Mouse (Mus musculus) neural tube, embryonic 10.5 days (tissue): ENCODE data around the gene Ccdc88c.

Experiments
- DNase-seq: peaks from one replicate; pipeline ENCODE4 v3.0.0-alpha.2; 2017; ENCODE audit warnings: low spot score; ENCODE audit errors: extremely low spot score

The Ccdc88c gene

DNA sequence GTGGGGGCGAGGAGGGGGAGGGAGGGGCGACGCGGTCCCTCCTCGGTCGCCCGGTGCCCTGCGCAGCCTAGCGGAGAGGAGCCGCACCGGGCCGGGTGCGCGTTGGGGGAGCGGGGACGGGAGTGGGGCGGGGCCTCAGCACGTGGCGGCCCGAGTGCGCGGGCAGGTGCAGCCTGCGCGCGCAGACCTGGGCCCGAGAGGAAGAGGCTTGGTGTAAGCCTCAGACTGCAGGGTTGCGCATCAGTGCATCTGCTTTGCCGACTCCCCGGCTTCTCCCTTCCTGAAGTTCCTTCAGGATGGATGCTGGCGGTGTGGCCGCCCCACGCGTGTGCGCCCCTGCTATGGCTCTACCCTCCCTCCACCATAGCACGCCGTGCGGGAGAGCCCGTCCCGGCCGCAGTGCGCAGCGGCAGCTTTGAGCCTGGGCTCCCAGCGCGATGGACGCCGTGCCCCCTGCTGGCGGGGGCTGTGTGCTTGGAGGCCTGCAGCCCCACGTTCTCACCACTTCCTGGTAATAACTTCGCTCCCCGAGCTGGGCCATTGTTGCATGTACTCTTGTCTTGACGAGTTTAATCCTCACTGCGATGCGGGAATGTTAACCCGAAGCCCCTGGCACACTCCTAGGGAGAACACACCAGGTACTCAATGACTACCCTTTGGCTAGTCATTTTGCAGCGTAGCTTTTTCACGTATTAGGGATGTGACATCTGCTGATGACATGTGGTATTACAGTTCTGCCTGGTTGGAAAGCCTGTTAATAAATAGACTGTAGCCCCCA lies at the start of gene Ccdc88c:
Ccdc88c (minus strand) TSS at position 103 of the 778 bp plus-strand sequence.
- peak; percentile 90 for DNase-seq

DNA sequence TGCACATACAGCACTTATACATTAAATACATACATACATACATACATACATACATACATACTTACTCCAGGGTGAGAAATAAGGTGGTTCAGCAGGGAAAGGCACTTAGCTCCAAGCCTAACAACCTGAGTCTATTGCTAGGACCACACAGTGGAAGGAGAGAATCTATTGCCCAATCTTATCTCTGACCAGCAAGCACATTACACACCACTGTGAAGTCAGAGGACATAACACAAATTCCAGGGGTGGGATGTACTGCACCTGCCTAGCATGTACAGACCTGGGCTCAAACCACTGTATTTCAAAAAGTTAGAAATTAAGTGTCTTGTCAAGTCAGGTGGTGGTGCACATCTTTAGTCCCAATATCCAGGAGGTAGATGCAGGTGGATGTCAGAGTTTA lies 49.1 kb upstream of the Ccdc88c start:
- no peak for DNase-seq

DNA sequence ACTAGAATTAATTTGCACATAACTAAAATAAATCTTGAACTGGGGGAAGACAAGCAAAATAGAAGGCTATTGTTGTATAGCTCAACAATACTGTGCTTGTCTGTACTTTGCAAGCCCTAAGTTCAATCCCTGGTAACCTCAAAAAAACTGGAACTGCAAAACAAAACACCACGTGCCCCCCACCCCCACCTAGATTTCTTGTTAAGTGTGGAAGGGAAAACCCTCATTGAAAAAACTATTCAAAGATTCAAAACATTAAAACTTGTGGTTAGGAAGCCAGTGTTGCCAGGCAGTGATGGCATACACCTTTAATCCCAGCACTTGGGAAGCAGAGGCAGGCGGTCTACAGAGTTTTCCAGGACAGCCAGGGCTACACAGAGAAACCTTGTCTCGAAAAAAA lies 46.6 kb upstream of the Ccdc88c start:
- no peak for DNase-seq

GRCm38 (mm10) chr12:101074821-101075429 lies 46.1 kb upstream of the Ccdc88c start:
- DNase-seq = no peak

DNA sequence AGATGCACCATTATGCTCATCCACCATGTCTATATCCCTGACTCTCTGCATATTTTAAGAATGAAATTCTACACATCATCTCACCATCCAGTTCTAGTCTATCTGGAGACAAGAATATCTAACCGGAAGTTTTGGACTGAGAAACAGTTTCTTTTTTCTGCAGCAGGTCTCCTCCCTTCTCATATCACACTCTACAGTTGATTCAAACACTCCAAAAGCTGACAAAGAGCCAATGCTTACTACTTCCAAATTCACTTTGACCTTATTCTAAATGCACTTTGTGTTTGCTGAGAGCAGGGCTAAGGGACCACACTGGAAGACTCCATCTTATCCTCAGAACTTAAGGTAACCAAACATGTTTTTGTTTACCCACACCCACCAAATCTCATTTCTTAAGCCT lies 41.0 kb upstream of the Ccdc88c start:
- DNase-seq = no peak

- DNase-seq = no peak
Observed at GRCm38 (mm10) chr12:101066329-101066728, 37.5 kb upstream of the Ccdc88c start.

DNA sequence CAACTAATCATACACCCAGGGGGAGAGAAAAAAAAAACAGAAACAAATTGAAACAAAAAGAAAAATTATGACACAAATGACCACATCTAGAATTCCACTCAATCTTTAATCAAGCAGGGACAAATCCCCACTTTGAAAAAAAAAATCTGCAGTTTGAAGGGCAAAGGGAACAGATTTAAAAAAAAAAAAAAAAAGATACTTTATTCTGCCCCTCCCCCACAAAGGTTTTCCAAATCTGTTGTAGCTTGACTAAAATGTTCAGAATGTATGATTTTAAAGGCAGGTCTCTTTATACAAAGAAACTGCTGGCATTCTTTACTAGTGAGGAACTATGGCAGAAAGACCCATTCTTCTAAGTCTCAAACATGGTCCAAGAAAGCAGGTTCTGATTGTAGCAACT lies 11.1 kb upstream of the Ccdc88c start:
- DNase-seq = no peak

DNA sequence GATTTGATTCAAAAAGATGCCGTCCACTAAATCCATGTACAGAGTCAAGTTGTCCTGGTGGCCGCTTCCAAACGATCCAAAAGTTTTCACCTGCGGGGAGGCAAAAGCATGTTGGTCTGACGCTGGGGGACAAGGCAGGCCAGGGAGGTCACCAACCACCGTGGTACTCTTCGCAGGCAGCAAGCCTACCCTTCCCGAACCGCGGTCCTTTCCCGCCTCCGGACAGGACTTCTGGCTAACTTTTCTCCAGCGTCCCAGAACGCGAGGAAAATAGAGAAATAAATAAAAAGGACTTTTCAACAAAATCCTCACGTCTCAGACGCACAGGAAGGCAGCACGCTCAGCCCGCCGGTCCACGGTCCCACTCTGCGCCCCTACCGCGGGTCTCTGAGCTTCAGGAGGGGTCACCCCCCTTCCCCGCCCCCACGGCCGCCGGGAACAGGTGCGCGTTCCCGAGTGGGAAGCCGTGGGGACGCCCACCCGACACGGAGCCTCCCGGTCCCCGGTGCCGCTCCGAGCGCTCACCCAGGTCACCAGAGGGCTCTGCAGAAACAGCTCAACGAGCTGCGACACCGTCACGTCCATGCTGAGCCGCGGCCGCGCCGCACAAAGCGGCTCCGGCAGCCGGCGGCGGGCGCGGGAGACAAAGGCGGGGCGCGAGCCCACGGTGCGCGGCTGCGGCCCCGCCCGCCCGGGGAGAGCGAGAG lies 456 bp downstream of the Ccdc88c start:
- peak; percentile 47 for DNase-seq

- DNase-seq = peak; percentile 59
Observed at GRCm38 (mm10) chr12:101027451-101028246, 1.2 kb downstream of the Ccdc88c start.

DNA sequence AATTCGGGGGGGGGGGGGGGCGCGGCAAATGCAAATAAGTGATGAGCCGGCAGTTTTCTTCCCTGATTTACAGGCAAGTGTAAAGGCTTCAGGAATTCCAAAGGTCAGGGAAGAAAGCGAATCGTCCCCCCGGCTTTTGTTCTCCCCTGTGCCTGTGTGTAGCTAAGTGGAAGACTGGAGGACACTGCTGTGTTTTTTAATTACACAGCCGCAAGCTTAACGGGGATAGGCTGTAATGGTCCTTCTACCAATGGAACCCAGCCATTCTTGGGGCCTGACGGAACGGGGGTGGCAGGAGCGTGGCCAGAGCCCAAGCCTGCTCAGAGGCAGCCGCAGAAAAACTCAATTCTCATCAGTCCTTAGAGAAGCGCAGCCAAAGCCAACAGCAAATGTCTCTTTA lies 1.9 kb downstream of the Ccdc88c start:
- DNase-seq = no peak

DNA sequence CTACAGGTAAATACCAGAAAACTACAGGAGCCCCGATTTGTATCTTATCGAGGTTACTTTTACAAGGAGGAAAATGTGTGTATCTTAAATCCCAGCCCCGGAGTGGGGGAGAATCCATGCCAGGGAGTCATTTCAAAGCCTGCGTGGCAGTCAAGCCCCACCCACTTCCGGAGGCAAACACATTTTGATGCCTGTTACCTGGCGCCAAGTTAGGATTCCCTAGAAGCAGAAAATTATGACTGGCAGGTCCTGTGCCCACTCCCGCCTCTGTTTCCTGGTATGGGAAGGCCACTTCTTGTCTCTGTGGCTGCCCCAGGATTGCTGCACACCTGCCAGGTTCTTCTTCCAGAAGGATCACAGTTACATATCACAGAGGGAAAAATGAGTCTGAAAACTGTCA lies 2.3 kb downstream of the Ccdc88c start:
- no peak for DNase-seq

DNA sequence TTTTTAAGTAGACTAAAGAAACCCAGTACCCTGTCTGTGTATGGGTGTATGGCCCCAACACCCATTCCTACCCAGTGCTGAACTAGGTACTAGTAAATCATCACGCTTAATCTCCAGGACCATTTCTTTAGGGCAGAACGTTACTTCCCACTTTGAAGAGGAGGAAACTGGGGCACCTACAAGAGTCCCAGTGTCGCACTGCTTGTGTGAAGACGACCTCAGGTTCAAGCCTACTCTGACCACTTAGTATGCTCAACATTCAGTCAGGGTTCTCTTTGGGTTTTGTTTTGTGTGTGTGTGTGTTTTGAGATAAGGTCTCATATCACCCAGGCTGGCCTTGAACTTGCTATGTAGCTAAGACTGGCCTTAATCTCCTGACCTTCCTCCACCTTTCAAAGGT lies 2.8 kb downstream of the Ccdc88c start:
- DNase-seq = no peak

DNA sequence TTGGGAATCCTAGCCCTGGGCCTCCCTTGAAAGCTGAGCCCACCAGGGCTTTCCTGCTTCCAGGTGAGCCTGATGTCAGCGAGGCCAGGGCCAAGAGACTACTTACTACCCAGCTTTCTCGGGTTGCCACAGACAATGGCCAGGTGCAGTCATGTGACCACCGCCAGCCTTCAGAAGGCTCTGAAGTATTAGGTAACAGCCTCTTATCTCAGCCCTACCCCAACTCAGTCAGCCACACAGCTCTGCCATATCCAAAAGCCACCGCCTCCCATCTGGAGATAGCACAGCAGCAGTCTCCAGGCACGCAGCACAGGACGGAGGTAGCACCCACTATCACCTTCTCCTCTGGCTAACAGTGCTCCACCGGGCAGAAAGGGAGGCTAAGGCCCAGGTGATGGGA lies 3.5 kb downstream of the Ccdc88c start:
- DNase-seq = no peak

DNA sequence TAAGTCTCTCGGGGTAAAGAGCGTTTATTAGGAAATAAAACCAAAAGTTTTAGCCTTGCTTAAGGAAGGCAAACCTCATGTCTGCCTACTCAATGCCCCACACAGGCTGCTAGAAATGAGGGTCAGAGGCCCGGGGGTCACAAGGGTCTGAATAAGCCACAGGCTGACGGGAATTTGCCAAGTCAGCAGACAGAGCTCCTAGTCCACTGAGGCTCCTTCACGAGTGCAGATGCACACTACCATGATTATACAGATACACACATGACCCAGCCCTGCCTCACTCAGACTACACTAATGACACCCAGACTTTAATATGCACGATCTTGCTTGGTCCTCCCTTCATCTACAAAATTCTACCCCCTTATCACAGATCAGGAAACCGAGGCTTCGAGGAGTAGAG lies 4.0 kb downstream of the Ccdc88c start:
- no peak for DNase-seq

DNA sequence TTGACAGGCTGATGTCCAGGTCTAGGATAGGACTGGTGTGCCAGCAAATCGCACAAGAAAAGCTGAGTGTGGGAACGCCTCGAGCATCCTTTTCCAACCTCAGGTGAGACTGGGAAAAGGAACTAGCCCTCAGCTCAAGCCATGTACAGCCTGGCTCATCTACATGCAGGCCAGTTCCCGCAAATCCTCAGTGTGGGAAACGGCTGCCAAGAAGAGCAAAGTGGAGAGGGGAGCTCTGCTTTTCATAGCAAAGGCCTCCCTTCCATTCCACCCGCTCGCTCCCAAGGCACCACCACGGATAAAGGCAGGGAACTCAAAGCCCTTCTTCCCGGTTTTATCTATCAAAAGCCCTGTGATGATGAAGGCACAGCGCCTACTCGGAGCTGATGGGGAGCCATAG lies 5.7 kb downstream of the Ccdc88c start:
- DNase-seq = no peak

- no peak for DNase-seq
Observed at GRCm38 (mm10) chr12:101022353-101022752, 6.5 kb downstream of the Ccdc88c start.

- DNase-seq = no peak
Observed at GRCm38 (mm10) chr12:101021484-101022226, 7.2 kb downstream of the Ccdc88c start.

GRCm38 (mm10) chr12:101020210-101021015 lies 8.4 kb downstream of the Ccdc88c start:
- no peak for DNase-seq

DNA sequence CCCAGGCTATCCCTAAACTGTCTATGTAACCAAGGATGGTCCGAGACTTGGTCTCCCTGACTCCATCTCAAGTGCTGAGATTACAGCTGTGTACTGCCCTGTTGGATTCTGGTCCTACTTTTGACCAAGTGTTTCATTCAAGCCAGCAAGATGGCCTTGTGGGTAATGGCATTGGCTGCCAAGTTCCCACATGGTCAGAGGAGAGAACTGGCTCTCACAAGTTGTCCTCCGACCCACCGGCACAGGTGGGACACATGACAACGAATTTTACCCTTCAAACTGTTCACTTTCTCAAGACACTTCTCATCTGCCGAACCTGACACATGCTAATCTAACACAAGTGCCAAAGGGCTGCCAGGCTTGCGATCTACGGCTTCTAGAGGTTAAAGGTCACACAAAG lies 9.4 kb downstream of the Ccdc88c start:
- no peak for DNase-seq

- DNase-seq = no peak
Observed at GRCm38 (mm10) chr12:101019031-101019430, 9.8 kb downstream of the Ccdc88c start.
